Mouse (Mus musculus): ENCODE measurements around the gene Stk40. TPM values are rescaled to one million over a fixed set of nuclear protein-coding genes. Genes with fewer than 3 reads are reported as not detected.

Gene Stk40
- polyA plus RNA-seq, 1 experiment: 14.0 TPM

- Histone ChIP-seq H3K4me1 (ENCODE audit: control insufficient read depth, insufficient read depth, low read length) (peaks cover 8% of the 10 kb centered on the region), H3K27ac (ENCODE audit: control insufficient read depth, insufficient read depth, low read depth, low read length, poor library complexity) (no peak overlapping the region), H3K4me3 (replicated peaks; ENCODE audit: control insufficient read depth, low read depth, low read length) (no peak overlapping the region)
- TF ChIP-seq POLR2A (IDR thresholded peaks at IDR 0.05; ENCODE audit: borderline replicate concordance, control insufficient read depth, low read depth, low read length) (no peak), CTCF (IDR thresholded peaks at IDR 0.05; ENCODE audit: control insufficient read depth, insufficient read depth, low read length) (no peak)
- 56% methylated on average over 6 of the region's 6 CpGs for WGBS
These were observed 34.9 kb upstream of the Stk40 start for GRCm38 (mm10) chr4:126068842-126069241.

- TF ChIP-seq POLR2A (IDR thresholded peaks at IDR 0.05; ENCODE audit: borderline replicate concordance, control insufficient read depth, low read depth, low read length) (no peak), CTCF (IDR thresholded peaks at IDR 0.05; ENCODE audit: control insufficient read depth, insufficient read depth, low read length) (no peak)
- 80% methylated on average over 6 of the region's 6 CpGs for WGBS
- H3K27ac ChIP-seq (ENCODE audit: control insufficient read depth, insufficient read depth, low read depth, low read length, poor library complexity): no peak overlapping the region
- H3K4me1 ChIP-seq (ENCODE audit: control insufficient read depth, insufficient read depth, low read length): no peaks in the 10 kb centered on the region
- H3K4me3 ChIP-seq (replicated peaks; ENCODE audit: control insufficient read depth, low read depth, low read length): no peak overlapping the region
These were observed 25.9 kb upstream of the Stk40 start for GRCm38 (mm10) chr4:126077833-126078232.

- H3K27ac ChIP-seq (ENCODE audit: control insufficient read depth, insufficient read depth, low read depth, low read length, poor library complexity): no peak overlapping the region
- H3K4me3 ChIP-seq (replicated peaks; ENCODE audit: control insufficient read depth, low read depth, low read length): no peak overlapping the region
- TF ChIP-seq CTCF (IDR thresholded peaks at IDR 0.05; ENCODE audit: control insufficient read depth, insufficient read depth, low read length) (no peak), POLR2A (IDR thresholded peaks at IDR 0.05; ENCODE audit: borderline replicate concordance, control insufficient read depth, low read depth, low read length) (no peak)
- WGBS: 80% methylated on average over 4 of the region's 4 CpGs
- no peaks in the 10 kb centered on the region for H3K4me1 ChIP-seq (ENCODE audit: control insufficient read depth, insufficient read depth, low read length)
These were observed 24.5 kb upstream of the Stk40 start for GRCm38 (mm10) chr4:126079266-126079665.

- H3K27ac ChIP-seq (ENCODE audit: control insufficient read depth, insufficient read depth, low read depth, low read length, poor library complexity): no peak overlapping the region
- 85% methylated on average over 1 of the region's 1 CpGs for WGBS
- no peak for TF ChIP-seq POLR2A (IDR thresholded peaks at IDR 0.05; ENCODE audit: borderline replicate concordance, control insufficient read depth, low read depth, low read length)
- no peak for TF ChIP-seq CTCF (IDR thresholded peaks at IDR 0.05; ENCODE audit: control insufficient read depth, insufficient read depth, low read length)
- no peaks in the 10 kb centered on the region for H3K4me1 ChIP-seq (ENCODE audit: control insufficient read depth, insufficient read depth, low read length)
- no peak overlapping the region for H3K4me3 ChIP-seq (replicated peaks; ENCODE audit: control insufficient read depth, low read depth, low read length)
These were observed 22.2 kb upstream of the Stk40 start for GRCm38 (mm10) chr4:126081601-126082000.

- WGBS: 62% methylated on average over 9 of the region's 9 CpGs
- no peaks in the 10 kb centered on the region for H3K4me1 ChIP-seq (ENCODE audit: control insufficient read depth, insufficient read depth, low read length)
- no peak overlapping the region for H3K27ac ChIP-seq (ENCODE audit: control insufficient read depth, insufficient read depth, low read depth, low read length, poor library complexity)
- TF ChIP-seq CTCF (IDR thresholded peaks at IDR 0.05; ENCODE audit: control insufficient read depth, insufficient read depth, low read length) (no peak), POLR2A (IDR thresholded peaks at IDR 0.05; ENCODE audit: borderline replicate concordance, control insufficient read depth, low read depth, low read length) (no peak)
- no peak overlapping the region for H3K4me3 ChIP-seq (replicated peaks; ENCODE audit: control insufficient read depth, low read depth, low read length)
These were observed 20.7 kb upstream of the Stk40 start for GRCm38 (mm10) chr4:126083021-126083420.

- Histone ChIP-seq H3K4me3 (replicated peaks; ENCODE audit: control insufficient read depth, low read depth, low read length) (no peak overlapping the region), H3K27ac (ENCODE audit: control insufficient read depth, insufficient read depth, low read depth, low read length, poor library complexity) (no peak overlapping the region), H3K4me1 (ENCODE audit: control insufficient read depth, insufficient read depth, low read length) (no peaks in the 10 kb centered on the region)
- TF ChIP-seq POLR2A (IDR thresholded peaks at IDR 0.05; ENCODE audit: borderline replicate concordance, control insufficient read depth, low read depth, low read length): no peak
- TF ChIP-seq CTCF (IDR thresholded peaks at IDR 0.05; ENCODE audit: control insufficient read depth, insufficient read depth, low read length): no peak
- WGBS: 75% methylated on average over 8 of the region's 8 CpGs
These were observed 19.4 kb upstream of the Stk40 start for GRCm38 (mm10) chr4:126084382-126084781.

- H3K27ac ChIP-seq (ENCODE audit: control insufficient read depth, insufficient read depth, low read depth, low read length, poor library complexity): no peak overlapping the region
- H3K4me3 ChIP-seq (replicated peaks; ENCODE audit: control insufficient read depth, low read depth, low read length): no peak overlapping the region
- peak; percentile 97 for TF ChIP-seq CTCF (IDR thresholded peaks at IDR 0.05; ENCODE audit: control insufficient read depth, insufficient read depth, low read length)
- TF ChIP-seq POLR2A (IDR thresholded peaks at IDR 0.05; ENCODE audit: borderline replicate concordance, control insufficient read depth, low read depth, low read length): no peak
- H3K4me1 ChIP-seq (ENCODE audit: control insufficient read depth, insufficient read depth, low read length): no peaks in the 10 kb centered on the region; the same call in 1 of the 2 replicates
- 7% methylated on average over 7 of the region's 7 CpGs for WGBS
These were observed 17.7 kb upstream of the Stk40 start for GRCm38 (mm10) chr4:126085996-126086576.

- H3K4me1 ChIP-seq (ENCODE audit: control insufficient read depth, insufficient read depth, low read length): no peaks in the 10 kb centered on the region; the same call in 1 of the 2 replicates
- no peak for TF ChIP-seq CTCF (IDR thresholded peaks at IDR 0.05; ENCODE audit: control insufficient read depth, insufficient read depth, low read length)
- no peak for TF ChIP-seq POLR2A (IDR thresholded peaks at IDR 0.05; ENCODE audit: borderline replicate concordance, control insufficient read depth, low read depth, low read length)
- no peak overlapping the region for H3K27ac ChIP-seq (ENCODE audit: control insufficient read depth, insufficient read depth, low read depth, low read length, poor library complexity)
- 37% methylated on average over 7 of the region's 7 CpGs for WGBS
- no peak overlapping the region for H3K4me3 ChIP-seq (replicated peaks; ENCODE audit: control insufficient read depth, low read depth, low read length)
These were observed 13.5 kb upstream of the Stk40 start for GRCm38 (mm10) chr4:126090101-126090847.
